Mouse (Mus musculus) forebrain, embryonic 11.5 days (tissue): ENCODE results near the gene Irf1. TPM values are rescaled to one million over a fixed set of nuclear protein-coding genes. Genes with fewer than 3 reads are reported as not detected.
A peak's percentile ranks its signal among the peaks of the same experiment; 100 is the strongest.

Experiments used
- ATAC-seq: fragments of 200-750 bp; cut with Nextera tagmentation; replicated peaks from 2 replicates; pipeline ENCODE4 v1.8.0; 2017; ENCODE audit warnings: moderate TSS enrichment; ENCODE audit not compliant: low FRiP score
- DNase-seq: peaks from one replicate; pipeline ENCODE4 v3.0.0-alpha.2; 2017; ENCODE audit warnings: low spot score
- H3K27ac ChIP-seq: fragments of 300-500 bp; sonication (generic); 2 replicates; pipeline ENCODE4 v1.5.1; 2014; ENCODE audit warnings: low read depth, low read length
- H3K27me3 ChIP-seq: fragments of 300-500 bp; sonication (generic); 2 replicates; pipeline ENCODE4 v1.6.1; 2014; ENCODE audit warnings: mild to moderate bottlenecking, low read length, mixed read lengths; ENCODE audit not compliant: control insufficient read depth, insufficient read depth
- H3K36me3 ChIP-seq: fragments of 300-500 bp; sonication (generic); 2 replicates; pipeline ENCODE4 v1.6.1; 2014; ENCODE audit warnings: mild to moderate bottlenecking, low read length, moderate library complexity, mixed read lengths; ENCODE audit not compliant: control insufficient read depth, insufficient read depth
- H3K4me1 ChIP-seq: fragments of 300-500 bp; sonication (generic); replicated peaks from 2 replicates; pipeline ENCODE4 v1.6.1; 2014; ENCODE audit warnings: low read length, mixed read lengths; ENCODE audit not compliant: control insufficient read depth, insufficient read depth
- H3K4me2 ChIP-seq: fragments of 300-500 bp; sonication (generic); 2 replicates; pipeline ENCODE4 v1.6.1; 2014; ENCODE audit warnings: low read depth, mild to moderate bottlenecking, low read length, moderate library complexity, mixed read lengths; ENCODE audit not compliant: severe bottlenecking
- H3K4me3 ChIP-seq: fragments of 300-500 bp; sonication (generic); 2 replicates; pipeline ENCODE4 v1.5.1; 2014; ENCODE audit warnings: low read depth, low read length
- H3K9ac ChIP-seq: fragments of 300-500 bp; sonication (generic); 2 replicates; pipeline ENCODE4 v1.6.1; 2014; ENCODE audit warnings: low read length
- H3K9me3 ChIP-seq: fragments of 300-500 bp; sonication (generic); 2 replicates; pipeline ENCODE4 v1.6.1; 2016; ENCODE audit warnings: low read length, mixed read lengths; ENCODE audit not compliant: control insufficient read depth
- WGBS: fragments of 180-500 bp; shearing (Covaris S2); extraction: QIAGEN DNeasy Blood & Tissue Kit; methylation state at CpG from one replicate; pipeline ENCODE4 v1.1.7; 2014; 5-methylcytosine and 5-hydroxymethylcytosine counted together
- polyA plus RNA-seq: library from polyadenylated mRNA; unstranded; fragments of >200 nt; fragmentation: Nextera tagmentation; extraction: Ambion mirVana; gene quantifications from 2 replicates; pipeline ENCODE4 v1.2.1, GENCODE M21; 2014

Gene Irf1
- polyA plus RNA-seq, 1 experiment from 2014 or later = 4.0 TPM

- Histone ChIP-seq H3K36me3 (no peaks in the 10 kb centered on the region), H3K4me3 (no peak overlapping the region), H3K27me3 (no peaks in the 10 kb centered on the region), H3K4me1 (no peaks in the 10 kb centered on the region), H3K4me2 (no peak overlapping the region), H3K9ac (no peak overlapping the region), H3K9me3 (no peaks in the 10 kb centered on the region), H3K27ac (no peak overlapping the region)
- DNase-seq = peak; percentile 87
- 51% methylated on average over 14 of the region's 14 CpGs for WGBS
- ATAC-seq = peak; percentile 33; the same call in 1 of the 2 replicates
Measured at GRCm38 (mm10) chr11:53736771-53737572, 32.8 kb upstream of the Irf1 start.

DNA sequence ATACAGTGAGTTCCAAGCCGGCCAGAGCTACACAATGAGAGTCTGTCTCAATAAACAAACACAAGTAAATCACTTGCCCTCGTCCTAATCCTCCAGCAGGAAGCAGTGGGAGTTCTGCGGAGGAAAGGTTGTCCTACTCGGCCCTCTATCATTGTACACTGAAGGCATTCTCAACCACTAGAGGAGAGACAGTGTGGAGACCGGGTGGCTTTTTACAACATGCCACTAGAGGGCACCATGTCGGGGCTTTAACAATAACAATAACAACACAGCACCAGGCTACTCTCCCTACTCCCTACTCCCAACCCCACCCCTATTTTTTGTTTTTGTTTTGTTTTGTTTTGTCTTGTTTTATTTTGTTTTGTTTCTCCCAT lies 32.3 kb upstream of the Irf1 start:
- Histone ChIP-seq H3K4me1 (no peaks in the 10 kb centered on the region), H3K4me2 (no peak overlapping the region), H3K4me3 (no peak overlapping the region), H3K9ac (no peak overlapping the region), H3K9me3 (no peaks in the 10 kb centered on the region), H3K27me3 (no peaks in the 10 kb centered on the region), H3K27ac (no peak overlapping the region), H3K36me3 (no peaks in the 10 kb centered on the region)
- ATAC-seq (peak; percentile 33; the same call in 1 of the 2 replicates), DNase-seq (peak; percentile 61)
- 43% methylated on average over 6 of the region's 6 CpGs for WGBS

DNA sequence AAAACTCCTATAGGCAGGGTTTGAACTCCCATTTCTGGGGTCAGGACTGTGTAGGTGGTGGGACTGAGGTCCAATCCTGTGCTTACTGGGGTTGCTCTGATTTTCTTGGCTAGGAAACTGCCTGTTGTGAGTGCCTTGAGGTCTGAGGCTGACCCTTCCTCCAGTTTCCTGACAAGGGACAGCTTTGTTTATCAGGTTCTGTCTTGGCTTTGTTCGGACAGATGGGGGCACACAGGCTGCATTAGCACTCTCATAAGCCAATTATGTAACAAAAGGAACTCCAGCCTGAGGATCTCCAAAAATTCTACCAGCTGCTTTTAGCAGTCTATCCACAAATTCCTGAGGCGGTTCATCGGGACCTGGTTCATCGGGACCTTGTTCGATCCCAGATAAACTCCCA lies 27.5 kb upstream of the Irf1 start:
- Histone ChIP-seq H3K9ac (no peak overlapping the region), H3K4me1 (no peaks in the 10 kb centered on the region), H3K9me3 (no peaks in the 10 kb centered on the region), H3K4me2 (no peak overlapping the region), H3K4me3 (no peak overlapping the region), H3K27me3 (no peaks in the 10 kb centered on the region), H3K27ac (no peak overlapping the region), H3K36me3 (no peaks in the 10 kb centered on the region)
- no peak for ATAC-seq
- no peak for DNase-seq
- 1% methylated on average over 5 of the region's 5 CpGs for WGBS

DNA sequence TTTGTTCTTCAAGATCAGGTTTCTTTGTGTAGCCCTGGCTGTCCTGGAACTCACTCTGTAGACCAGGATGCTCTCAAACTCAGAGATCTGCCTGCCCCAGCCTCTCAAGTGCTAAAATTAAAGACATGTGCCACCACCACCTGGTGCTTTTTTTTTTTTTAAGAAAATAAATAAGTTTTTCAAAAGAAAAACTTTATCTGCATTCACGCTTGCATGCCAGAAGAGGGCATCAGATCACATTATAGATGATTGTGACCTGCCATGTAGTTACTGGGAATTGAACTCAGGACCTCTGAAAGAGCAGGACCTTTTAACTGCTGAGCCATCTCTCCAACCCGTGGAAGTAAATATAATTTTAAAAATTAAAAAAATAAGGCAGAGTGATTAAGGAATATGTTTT lies 24.6 kb upstream of the Irf1 start:
- Histone ChIP-seq H3K36me3 (no peaks in the 10 kb centered on the region), H3K4me2 (no peak overlapping the region), H3K4me3 (no peak overlapping the region), H3K9me3 (no peaks in the 10 kb centered on the region), H3K27me3 (no peaks in the 10 kb centered on the region), H3K9ac (no peak overlapping the region), H3K4me1 (no peaks in the 10 kb centered on the region), H3K27ac (no peak overlapping the region)
- WGBS = 91% methylated on average over 2 of the region's 2 CpGs
- ATAC-seq (no peak), DNase-seq (no peak)

DNA sequence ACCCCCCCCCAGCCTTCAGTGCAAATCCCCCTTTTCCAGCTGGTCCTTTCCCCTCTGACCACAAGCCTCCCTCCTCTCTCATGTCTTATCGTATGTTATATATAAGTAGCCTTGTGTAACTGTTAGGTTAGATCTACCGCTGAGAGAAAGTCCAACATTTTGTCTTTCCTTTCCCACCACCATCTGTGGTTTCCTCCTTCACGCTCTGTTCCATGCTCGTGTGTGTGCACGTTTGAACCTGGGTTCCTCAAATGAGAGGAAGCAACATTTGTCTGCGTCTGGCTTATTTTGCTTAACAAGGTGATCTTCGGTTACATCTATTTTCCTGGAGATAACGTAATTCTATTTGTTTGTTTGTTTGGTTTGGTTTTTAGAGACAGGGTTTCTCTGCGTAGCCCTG lies 21.8 kb upstream of the Irf1 start:
- Histone ChIP-seq H3K9ac (no peak overlapping the region), H3K4me2 (no peak overlapping the region), H3K27me3 (no peaks in the 10 kb centered on the region), H3K9me3 (no peaks in the 10 kb centered on the region), H3K27ac (no peak overlapping the region), H3K4me3 (no peak overlapping the region), H3K4me1 (no peaks in the 10 kb centered on the region), H3K36me3 (no peaks in the 10 kb centered on the region)
- WGBS = 93% methylated on average over 9 of the region's 9 CpGs
- DNase-seq (no peak), ATAC-seq (no peak)

DNA sequence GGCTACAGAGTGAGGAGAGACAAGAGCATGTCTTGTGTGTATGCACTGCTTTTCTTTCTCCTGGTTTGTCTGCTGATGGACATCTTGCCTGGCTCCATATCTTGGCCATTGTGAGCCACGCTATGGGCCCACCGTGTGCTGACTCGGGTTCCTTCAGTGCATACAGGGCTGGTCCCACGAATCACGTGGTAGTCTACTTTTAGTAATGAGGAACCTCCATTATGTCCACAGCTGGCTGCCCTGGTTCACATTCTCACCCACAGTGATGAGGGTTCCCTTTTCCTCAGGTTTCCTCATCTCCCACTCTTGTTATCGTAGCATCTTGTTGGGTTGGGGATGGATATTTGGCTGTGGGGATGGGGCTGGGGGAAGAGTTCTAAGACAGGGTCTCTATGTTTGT lies 21.2 kb upstream of the Irf1 start:
- Histone ChIP-seq H3K36me3 (no peaks in the 10 kb centered on the region), H3K27ac (no peak overlapping the region), H3K4me2 (no peak overlapping the region), H3K4me1 (no peaks in the 10 kb centered on the region), H3K4me3 (no peak overlapping the region), H3K9me3 (no peaks in the 10 kb centered on the region), H3K9ac (no peak overlapping the region), H3K27me3 (no peaks in the 10 kb centered on the region)
- WGBS = 84% methylated on average over 6 of the region's 6 CpGs
- DNase-seq = no peak
- ATAC-seq = no peak

DNA sequence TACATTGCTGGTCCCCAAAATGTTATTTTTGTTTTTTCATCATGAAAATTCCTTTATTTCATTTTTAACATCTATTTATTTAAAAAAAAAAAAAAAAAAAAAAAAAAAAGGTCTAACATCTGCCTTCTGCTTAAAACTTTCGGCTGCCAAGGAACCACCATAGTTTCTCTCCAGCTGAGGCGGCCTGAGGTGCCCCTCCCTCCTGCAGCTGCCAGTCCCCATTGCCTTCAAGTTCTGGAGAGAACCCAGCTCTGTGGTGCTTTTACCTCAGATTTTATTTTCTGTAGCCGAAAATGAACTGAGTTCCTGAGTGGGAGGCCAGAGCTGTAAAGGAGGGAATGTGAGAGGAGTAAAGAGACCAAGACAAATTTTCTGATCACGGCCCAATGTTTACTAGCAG lies 20.5 kb upstream of the Irf1 start:
- no peak overlapping the region for H3K4me2 ChIP-seq
- no peak for DNase-seq
- 72% methylated on average over 4 of the region's 4 CpGs for WGBS
- H3K4me3 ChIP-seq = no peak overlapping the region
- no peaks in the 10 kb centered on the region for H3K9me3 ChIP-seq
- H3K36me3 ChIP-seq = no peaks in the 10 kb centered on the region
- no peak for ATAC-seq
- H3K4me1 ChIP-seq = no peaks in the 10 kb centered on the region
- H3K27ac ChIP-seq = no peak overlapping the region
- H3K9ac ChIP-seq = no peak overlapping the region
- H3K27me3 ChIP-seq = no peaks in the 10 kb centered on the region

GRCm38 (mm10) chr11:53749716-53750352 lies 20.0 kb upstream of the Irf1 start:
- H3K36me3 ChIP-seq = no peaks in the 10 kb centered on the region
- H3K27me3 ChIP-seq = no peaks in the 10 kb centered on the region
- no peak overlapping the region for H3K4me3 ChIP-seq
- no peak overlapping the region for H3K27ac ChIP-seq
- 49% methylated on average over 5 of the region's 5 CpGs for WGBS
- ATAC-seq (no peak), DNase-seq (peak; percentile 20)
- H3K9me3 ChIP-seq = no peaks in the 10 kb centered on the region
- no peak overlapping the region for H3K9ac ChIP-seq
- no peak overlapping the region for H3K4me2 ChIP-seq
- no peaks in the 10 kb centered on the region for H3K4me1 ChIP-seq
